Mouse (Mus musculus) common myeloid progenitor, adult 5-6 weeks (primary cell): ENCODE results near the gene Anks3. TPM values are rescaled to one million over a fixed set of nuclear protein-coding genes. Genes with fewer than 3 reads are reported as not detected.

Experiments
- ATAC-seq: replicated peaks from 2 replicates; pipeline ENCODE4 v1.8.0; 2016; ENCODE audit warnings: low read depth, mild to moderate bottlenecking, moderate TSS enrichment, inconsistent platforms; ENCODE audit not compliant: poor library complexity, severe bottlenecking
- total RNA-seq: library from RNA; stranded (forward); fragments of 200-1000, 187-1606 nt; gene quantifications from 2 replicates; pipeline ENCODE4 v1.2.3, GENCODE M21; 2017

Gene Anks3
- total RNA-seq, 1 experiment from 2014 or later: 25.4 TPM

DNA sequence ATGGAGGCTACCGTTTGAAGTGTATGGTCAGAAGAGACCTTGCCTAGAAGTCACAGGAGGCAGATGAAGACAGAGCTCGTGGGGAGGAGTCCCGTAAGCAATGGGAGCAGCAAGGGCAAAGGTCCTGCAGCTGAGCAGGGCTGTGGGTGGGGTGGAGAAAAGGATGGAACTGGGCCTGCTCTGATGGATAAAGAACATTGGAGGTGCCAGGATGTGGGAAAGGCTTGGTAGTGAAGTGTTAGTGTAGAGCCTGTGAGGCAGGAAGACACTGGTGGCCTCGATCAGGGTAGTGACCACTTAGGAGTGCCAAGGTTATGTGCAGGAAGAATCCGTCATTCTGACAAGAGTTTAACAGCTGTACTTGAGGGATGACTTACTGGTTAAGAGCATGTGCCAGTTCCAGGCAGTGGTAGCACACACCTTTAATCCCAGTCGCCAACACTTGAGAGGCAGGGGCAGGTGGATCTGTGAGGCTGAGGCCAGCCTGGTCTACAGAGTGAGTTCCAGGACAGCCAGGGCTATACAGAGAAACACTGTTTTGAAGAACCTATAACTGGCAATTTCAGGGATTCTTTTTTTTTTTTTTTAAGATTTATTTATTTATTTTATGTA, 60.4 kb downstream of the Anks3 start:
- ATAC-seq: no peak

DNA sequence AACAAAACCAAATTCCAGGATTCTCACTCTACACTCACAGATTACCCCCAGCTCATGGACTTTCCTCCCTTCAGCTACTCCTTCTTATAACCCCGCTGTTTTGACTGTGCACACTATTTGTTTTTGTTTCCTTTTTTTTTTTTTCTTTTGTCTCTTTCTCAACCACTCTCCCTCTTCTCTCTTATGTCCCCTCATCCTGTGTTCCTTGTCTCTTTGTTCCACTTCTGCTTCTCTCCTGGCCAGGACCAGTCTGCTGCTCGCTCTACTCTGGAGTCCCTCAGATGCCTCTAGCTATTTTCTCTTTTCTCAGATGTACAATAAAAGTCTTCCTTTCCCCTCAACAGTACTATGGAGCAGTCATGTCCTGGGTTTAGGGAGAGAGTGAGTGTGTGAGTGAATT, 61.6 kb downstream of the Anks3 start:
- 0 out of 2 replicates have a peak, but pooled peaks have one; percentile 50 for ATAC-seq

DNA sequence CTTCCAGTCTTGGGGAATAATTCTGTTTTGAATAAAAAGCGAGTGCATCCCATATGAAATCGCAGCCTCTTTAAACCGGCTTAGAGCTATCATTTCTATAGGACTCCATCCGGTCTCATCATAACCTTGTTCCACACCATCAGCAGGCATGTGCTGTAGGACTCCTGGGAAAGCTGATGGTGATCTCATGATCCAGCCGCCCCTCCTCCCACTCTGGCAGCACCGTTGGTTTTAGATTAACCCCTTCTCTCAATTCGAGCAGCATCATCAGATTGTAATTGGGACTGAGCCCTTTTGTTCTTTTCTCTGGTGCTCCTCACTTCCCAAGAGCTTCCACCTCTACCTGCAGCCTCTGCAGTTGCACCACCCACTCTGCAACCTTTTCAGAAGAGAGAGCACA, 62.8 kb downstream of the Anks3 start:
- no peak for ATAC-seq

DNA sequence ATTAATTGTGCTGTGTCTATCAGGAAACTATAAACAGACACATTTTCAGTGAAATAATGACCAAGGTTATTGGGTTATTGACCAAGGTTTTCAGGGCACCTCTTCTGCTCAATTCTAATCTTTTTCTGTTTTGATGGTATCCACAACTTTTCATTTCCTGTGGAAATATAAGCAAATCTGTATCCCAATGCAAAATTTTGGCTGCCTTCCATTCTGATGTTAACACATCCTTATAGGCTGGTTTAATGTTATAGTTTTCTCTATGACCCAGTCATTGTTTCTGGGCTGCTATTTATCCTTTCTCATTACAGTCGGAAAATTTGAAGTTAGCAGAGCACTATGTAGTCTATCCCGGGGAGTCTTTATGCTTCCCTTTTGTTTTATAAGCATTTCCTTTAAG, 64.3 kb downstream of the Anks3 start:
- ATAC-seq: no peak

- 0 out of 2 replicates have a peak, but pooled peaks have one; percentile 17 for ATAC-seq
Observed at GRCm38 (mm10) chr16:4898881-4899280, 65.1 kb downstream of the Anks3 start.

DNA sequence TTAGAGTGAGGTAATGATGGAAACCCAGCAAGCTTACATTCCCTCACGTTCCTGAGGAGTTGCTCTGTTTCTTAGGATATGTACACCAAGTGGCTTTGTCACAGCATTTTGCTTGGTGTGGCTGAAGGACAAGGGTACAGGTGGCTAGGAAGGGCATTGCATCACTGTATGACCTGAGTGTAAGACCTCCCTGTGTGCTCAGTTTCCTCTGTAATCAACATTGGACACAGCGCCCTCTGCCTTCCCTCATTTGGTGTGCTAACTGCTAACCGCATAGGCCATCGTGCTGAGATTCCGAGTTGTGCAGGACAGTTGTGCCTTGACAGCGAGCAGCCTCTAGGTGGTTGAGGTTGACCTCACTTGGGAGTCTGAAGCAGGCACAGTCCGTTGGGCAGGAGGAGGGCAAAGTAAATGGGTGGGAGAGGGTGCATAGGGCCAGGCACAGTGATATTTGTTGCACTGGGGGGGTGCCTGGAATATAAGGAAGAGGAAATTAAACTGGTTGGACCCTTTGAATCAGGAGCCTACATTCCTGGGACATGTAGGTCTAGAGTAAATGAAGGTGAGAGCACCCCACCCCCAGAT, 66.8 kb downstream of the Anks3 start:
- ATAC-seq: peak; percentile 13; the same call in 1 of the 2 replicates

- ATAC-seq: peak; percentile 61
Observed at GRCm38 (mm10) chr16:4896249-4897027, 67.6 kb downstream of the Anks3 start.

DNA sequence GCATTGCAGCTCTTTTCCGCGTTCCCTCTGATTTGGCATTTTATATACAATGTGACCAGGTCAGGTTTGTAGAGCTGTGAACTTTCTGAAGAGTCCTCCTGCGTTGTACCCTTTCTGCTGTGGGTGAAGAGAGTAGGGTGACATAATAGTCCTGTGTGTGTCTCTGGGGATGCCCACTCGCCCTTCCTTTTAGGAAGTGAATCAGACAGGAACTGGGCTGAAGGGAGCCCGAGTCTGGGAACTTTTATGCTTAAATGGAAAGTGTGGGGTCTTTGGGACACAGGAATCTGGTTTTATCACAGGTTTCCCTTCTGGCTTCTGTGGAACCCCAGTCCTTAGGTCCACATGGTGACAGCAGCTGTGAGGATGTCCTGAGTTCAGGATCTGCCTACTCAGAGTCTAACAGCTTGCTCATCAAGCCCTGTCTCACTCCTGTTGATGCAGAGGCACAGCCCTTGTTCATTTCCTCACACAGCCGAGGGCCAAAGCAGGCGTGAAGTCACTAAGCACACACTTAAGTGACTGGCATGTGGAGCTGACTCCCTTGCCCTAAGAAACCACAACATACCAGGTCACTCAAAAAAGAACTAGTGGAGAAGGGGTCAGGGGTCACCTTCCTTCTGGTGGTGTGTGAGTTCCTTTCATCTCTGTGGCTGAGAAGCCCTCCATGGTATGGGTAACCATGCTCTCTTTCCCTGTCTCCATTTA, 69.7 kb downstream of the Anks3 start:
- ATAC-seq: no peak

GRCm38 (mm10) chr16:4892171-4892570, 71.8 kb downstream of the Anks3 start:
- no peak for ATAC-seq

Other genes with a start within 250 kb of the Anks3 start
- gene Nmral1, start 244.8 kb downstream of the Anks3 start, total RNA-seq: 82.2 and 90.3 TPM in 2 replicates
- gene Hmox2, start 237.8 kb downstream of the Anks3 start, total RNA-seq: 68.8 and 74.6 TPM in 2 replicates
- gene Cdip1, start 173.9 kb downstream of the Anks3 start, total RNA-seq: 16.2 and 17.2 TPM in 2 replicates
- gene 4930562C15Rik, start 128.8 kb downstream of the Anks3 start, total RNA-seq: not detected in 2 replicates
- 19.6 and 25.8 TPM in 2 replicates for gene Ubald1, start 83.9 kb downstream of the Anks3 start, total RNA-seq
- gene Mgrn1, start 78.0 kb downstream of the Anks3 start, total RNA-seq: 11.2 and 13.5 TPM in 2 replicates
- gene Nudt16l1, start 25.4 kb downstream of the Anks3 start, total RNA-seq: 11.5 and 17.5 TPM in 2 replicates
- not detected in 2 replicates for gene Sept12, start 33.6 kb upstream of the Anks3 start, total RNA-seq
- not detected in 2 replicates for gene Smim22, start 43.1 kb upstream of the Anks3 start, total RNA-seq
- gene Rogdi, start 49.3 kb upstream of the Anks3 start, total RNA-seq: 6.7 and 10.7 TPM in 2 replicates
- gene Glyr1, start 85.7 kb upstream of the Anks3 start, total RNA-seq: 89.6 and 95.6 TPM in 2 replicates
- gene Ubn1, start 85.9 kb upstream of the Anks3 start, total RNA-seq: 50.9 and 67.4 TPM in 2 replicates
- 0.10 TPM in 1 of 2 replicates, not detected in the other for gene Ppl, start 168.2 kb upstream of the Anks3 start, total RNA-seq
- gene Sec14l5, start 182.9 kb upstream of the Anks3 start, total RNA-seq: not detected in 2 replicates
- gene Nagpa, start 239.8 kb upstream of the Anks3 start, total RNA-seq: 36.0 and 38.9 TPM in 2 replicates